Mouse (Mus musculus) cerebellum, adult 9-11 months (tissue): Measurements from ENCODE around the gene Tulp3.
A peak's percentile ranks its signal among the peaks of the same experiment; 100 is the strongest.

Experiments used
- DNase-seq: peaks from one replicate; pipeline ENCODE4 v3.0.0; 2022

Tulp3 gene

GRCm38 (mm10) chr6:128295876-128296749 is 59.5 kb downstream of the Tulp3 start:
- peak; percentile 92 for DNase-seq

GRCm38 (mm10) chr6:128291284-128291683 is 64.4 kb downstream of the Tulp3 start:
- DNase-seq, result no peak

- DNase-seq, result no peak
Measured at GRCm38 (mm10) chr6:128288681-128289080, 67.0 kb downstream of the Tulp3 start.

- DNase-seq, result no peak
Measured at GRCm38 (mm10) chr6:128285792-128286430, 69.7 kb downstream of the Tulp3 start.

DNA sequence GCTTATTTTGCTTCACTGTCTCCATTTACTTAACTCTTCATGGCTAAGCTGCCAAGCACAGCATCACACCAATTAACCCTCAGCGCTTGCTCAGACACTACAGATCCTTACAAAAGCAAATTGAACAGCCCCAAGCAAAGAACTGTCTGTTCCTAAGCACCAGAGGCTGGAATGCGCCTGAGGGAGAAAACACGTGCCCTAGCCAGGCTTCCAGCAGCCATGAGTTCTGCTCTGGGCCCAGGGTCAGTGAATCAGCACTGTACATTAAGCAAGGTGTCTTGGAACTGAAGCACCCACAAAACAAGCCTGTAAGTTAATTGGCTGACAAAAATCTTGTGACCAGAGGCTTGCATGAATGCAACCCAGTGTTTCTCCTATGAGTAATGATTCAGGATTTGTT is 73.5 kb downstream of the Tulp3 start:
- no peak for DNase-seq

DNA sequence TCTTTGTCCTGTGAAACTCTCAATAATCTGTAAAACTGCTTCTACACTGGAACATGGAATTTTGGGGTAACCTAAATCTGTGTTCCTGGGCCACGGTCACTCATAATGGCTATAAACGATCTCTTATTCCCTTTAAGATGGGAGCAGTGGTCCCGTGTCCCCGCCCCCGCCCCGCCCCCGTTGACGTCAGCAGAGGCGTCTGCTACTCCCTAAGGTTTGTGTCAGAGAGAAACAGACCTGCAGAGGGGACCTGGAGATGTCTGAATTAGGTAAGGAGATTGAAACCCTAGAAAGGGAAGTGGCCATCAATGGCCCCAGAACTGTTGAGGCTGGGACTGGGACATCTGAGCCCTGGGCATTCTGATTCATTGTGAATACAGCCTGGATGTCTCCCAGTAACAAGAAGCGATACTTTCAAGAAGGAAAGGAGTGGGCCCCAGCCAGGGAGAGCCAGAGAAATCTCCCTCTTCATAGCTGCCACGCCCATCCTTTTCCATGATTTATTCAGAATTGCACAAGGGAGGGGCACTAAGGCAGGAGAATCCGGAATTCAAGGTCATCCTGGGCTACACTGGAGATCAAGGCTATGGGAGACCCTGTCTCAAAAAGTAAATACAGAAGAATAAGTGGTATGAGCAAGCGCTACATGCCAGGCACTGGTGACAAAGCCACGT is 75.0 kb downstream of the Tulp3 start:
- no peak for DNase-seq

DNA sequence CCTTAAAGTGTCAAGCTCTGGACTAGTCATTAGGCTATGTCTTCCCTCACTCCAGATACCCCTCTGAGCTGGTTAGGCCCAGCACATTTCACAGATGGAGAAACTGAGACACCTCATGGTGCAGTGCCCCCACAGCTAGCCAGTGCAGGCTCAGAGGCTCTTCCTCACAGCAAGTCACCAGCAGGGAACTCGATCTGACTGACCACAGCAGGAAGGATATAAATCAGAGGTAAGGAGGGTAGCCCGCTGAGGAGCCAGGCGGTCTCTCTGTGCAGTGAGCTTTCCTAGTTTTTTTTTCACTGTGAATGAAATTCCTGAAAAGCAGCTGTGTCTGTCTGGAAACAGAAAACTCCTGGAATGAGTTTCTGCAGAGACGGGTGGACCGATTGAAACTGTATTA is 76.0 kb downstream of the Tulp3 start:
- no peak for DNase-seq

- no peak for DNase-seq
Measured at GRCm38 (mm10) chr6:128279099-128279498, 76.6 kb downstream of the Tulp3 start.

DNA sequence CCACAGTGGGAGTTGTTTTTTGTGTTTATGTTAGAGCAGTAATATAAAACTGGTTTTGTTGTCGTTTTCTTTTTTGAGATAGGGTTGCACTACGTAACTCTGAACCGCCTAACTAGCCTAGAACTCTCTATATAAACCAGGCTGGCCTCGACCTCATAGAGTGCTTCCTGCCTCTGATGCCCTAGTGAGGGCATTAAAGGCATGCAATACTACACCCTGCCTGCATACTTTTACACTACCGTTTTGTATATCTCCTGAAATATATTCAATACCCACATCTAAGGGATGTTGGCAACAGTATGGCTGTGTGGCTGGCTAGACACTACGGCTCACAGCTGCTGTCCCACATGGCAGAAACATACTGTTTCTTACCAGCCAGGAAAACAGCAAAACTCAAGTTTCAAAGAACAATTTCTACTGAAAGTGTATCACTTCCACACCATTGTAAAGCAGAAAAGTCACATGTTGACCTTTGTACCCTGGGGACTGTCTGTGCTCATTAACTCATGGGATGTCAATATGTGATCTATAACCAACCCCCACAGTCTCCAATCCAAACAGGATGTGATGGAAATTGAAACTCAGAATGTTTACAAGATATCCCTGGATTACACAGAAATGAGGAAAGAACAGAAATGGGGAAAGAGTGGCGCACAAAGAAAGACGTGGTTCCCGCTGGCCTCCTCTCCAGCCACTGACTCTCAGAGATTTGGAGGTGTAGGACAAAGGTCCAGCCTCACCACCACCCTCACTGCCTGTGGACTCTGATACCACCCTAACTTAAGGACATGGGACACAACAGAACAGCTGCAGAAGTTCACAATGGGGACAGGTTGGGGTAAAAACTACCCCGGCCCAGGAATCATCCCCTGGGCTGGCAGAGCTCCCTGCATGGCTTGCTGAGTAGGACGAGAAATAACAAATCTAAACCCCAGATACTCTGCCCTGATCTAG is 78.2 kb downstream of the Tulp3 start:
- no peak for DNase-seq

- DNase-seq, result no peak
Measured at GRCm38 (mm10) chr6:128276349-128276748, 79.3 kb downstream of the Tulp3 start.

- no peak for DNase-seq
Measured at GRCm38 (mm10) chr6:128275506-128276064, 80.1 kb downstream of the Tulp3 start.

- no peak for DNase-seq
Measured at GRCm38 (mm10) chr6:128273507-128273906, 82.1 kb downstream of the Tulp3 start.

DNA sequence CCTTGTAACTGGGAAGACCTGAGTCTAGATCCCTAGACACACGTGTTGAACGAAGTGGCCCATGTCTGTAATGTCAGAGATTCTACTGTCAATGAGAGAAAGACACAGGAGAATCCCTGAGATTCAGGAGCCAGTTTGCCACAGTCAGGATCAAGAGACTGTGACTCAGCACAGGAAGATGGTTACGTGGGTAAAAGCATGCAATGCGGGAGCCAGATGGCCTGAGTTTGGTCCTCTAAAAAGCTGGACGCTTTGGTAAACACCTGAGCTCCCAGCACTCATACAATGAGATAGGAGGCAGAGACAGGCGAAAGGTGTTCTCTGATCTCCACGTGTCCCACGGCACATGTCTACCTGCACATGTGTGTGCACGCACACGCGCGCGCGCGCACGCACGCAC is 82.9 kb downstream of the Tulp3 start:
- no peak for DNase-seq
